Mouse (Mus musculus) neural tube, embryonic 12.5 days (tissue): Measurements from ENCODE around the gene Klc3. TPM values are rescaled to one million over a fixed set of nuclear protein-coding genes. Genes with fewer than 3 reads are reported as not detected.

Source experiments
- ATAC-seq: fragments of 200-750 bp; cut with Nextera tagmentation; 2 replicates; pipeline ENCODE4 v1.8.0; 2017; ENCODE audit warnings: low read depth, mild to moderate bottlenecking, moderate TSS enrichment, moderate library complexity; ENCODE audit not compliant: low FRiP score
- H3K27ac ChIP-seq: fragments of 300-500 bp; sonication (generic); 2 replicates; pipeline ENCODE4 v1.5.1; 2016
- H3K27me3 ChIP-seq: fragments of 300-500 bp; sonication (generic); replicated peaks from 2 replicates; pipeline ENCODE4 v1.6.1; 2016; ENCODE audit warnings: mild to moderate bottlenecking
- H3K36me3 ChIP-seq: fragments of 300-500 bp; sonication (generic); 2 replicates; pipeline ENCODE4 v1.6.1; 2016; ENCODE audit warnings: mild to moderate bottlenecking
- H3K4me1 ChIP-seq: fragments of 300-500 bp; sonication (generic); 2 replicates; pipeline ENCODE4 v1.6.1; 2016
- H3K4me2 ChIP-seq: fragments of 300-500 bp; sonication (generic); replicated peaks from 2 replicates; pipeline ENCODE4 v1.6.1; 2016; ENCODE audit warnings: mild to moderate bottlenecking
- H3K4me3 ChIP-seq: fragments of 300-500 bp; sonication (generic); 2 replicates; pipeline ENCODE4 v1.5.1; 2016
- H3K9ac ChIP-seq: fragments of 300-500 bp; sonication (generic); 2 replicates; pipeline ENCODE4 v1.6.1; 2016; ENCODE audit warnings: mild to moderate bottlenecking
- H3K9me3 ChIP-seq: fragments of 300-500 bp; sonication (generic); 2 replicates; pipeline ENCODE4 v1.6.1; 2016; ENCODE audit warnings: mild to moderate bottlenecking
- WGBS: fragments of 180-500 bp; shearing (Covaris S2); methylation state at CpG from one replicate; pipeline ENCODE4 v1.1.7; 2016; 5-methylcytosine and 5-hydroxymethylcytosine counted together
- microRNA counts: library from miRNA; unstranded; fragments of <30 nt; microRNA quantifications from one replicate; lab custom pipeline; 2017
- microRNA-seq: library from miRNA; unstranded; fragments of <30 nt; microRNA quantifications from one replicate; pipeline ENCODE4, GENCODE M21; 2017
- polyA plus RNA-seq: library from polyadenylated mRNA; unstranded; fragments of >200 nt; fragmentation: Nextera tagmentation; extraction: Ambion mirVana; gene quantifications from 2 replicates; pipeline ENCODE4 v1.2.1, GENCODE M21; 2016

Klc3 gene
- polyA plus RNA-seq, 1 experiment from 2014 or later, result 6.4 TPM

DNA sequence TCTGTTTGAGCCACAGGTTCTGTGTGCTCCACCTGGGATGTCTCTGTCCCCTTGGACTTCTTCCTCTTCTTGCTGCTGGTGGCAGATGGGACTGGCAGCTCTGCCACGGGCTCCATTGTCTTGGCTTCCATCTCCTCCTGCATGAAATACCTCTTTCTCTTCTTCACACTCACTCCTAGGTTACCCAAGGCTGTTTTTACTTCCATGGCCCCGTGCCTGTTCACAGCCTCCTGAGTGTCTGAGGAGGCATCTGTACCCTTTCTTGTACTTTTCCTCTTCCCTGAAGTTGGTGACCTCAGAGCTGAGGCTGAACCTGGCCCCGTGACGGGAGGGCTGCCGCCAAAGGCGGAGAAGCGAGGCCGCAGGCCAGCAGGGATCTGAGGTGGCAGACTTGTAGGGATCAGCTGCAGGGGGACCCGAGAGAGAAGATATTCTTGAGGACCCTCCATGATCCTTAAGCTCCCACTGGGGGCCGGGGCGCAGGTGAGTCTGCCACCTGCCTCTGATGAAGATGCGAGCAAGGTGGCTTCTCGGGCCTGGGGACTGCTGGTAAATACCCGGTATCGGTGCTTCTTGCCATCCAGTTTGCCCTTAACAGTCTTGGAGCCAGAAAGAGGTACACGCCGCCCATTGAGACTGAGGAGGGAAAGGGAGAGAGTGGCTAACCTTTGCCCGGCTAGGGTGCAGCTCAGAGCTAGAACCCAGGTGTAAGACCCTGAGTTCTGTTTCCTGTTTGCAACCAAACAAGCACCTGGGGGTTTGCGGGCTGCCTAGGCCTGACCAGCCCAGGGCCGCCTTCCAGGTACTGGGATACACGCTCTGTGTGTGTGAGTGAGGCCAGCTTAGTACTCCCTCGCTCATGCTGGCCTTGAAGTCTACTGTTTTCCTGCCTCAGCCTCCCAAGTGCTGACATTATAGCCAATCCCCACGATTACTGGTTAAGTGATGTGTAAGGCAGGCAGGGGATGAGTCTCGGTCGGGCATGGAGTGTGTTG is 46.2 kb downstream of the Klc3 start:
- H3K27me3 ChIP-seq, result no peaks in the 10 kb centered on the region
- H3K27ac ChIP-seq, result no peak overlapping the region
- H3K9ac ChIP-seq, result peak overlapping the region; percentile 63; the same call in 1 of the 2 replicates
- peak overlapping the region; percentile 99 for H3K4me2 ChIP-seq
- peaks cover 46% of the 10 kb centered on the region for H3K36me3 ChIP-seq
- H3K4me1 ChIP-seq, result peaks cover 29% of the 10 kb centered on the region
- no peaks in the 10 kb centered on the region for H3K9me3 ChIP-seq
- WGBS, result 94% methylated on average over 25 of the region's 25 CpGs
- no peak for ATAC-seq
- no peak overlapping the region for H3K4me3 ChIP-seq

DNA sequence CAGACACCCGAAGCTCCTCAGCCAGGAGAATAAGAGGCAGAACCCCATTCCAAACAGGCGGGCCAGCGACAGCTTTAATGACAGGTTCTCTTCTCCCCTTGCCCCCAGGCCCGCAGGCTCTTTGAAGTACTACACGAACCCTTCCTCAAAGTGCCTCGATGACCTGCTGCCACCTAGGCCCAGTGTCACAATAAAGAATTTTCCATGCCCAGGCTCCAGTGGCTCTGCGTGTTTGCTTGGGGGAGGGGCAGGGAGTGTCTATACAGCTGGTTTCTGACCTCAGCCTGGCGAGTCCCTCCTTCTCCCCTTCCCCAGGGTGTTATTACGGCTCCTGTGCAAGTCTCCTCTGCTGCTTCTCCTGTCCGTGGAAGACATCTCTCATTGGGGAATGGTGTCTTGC is 47.6 kb downstream of the Klc3 start:
- no peak for ATAC-seq
- Histone ChIP-seq H3K4me3 (no peak overlapping the region), H3K27ac (no peak overlapping the region), H3K36me3 (peaks cover 60% of the 10 kb centered on the region), H3K4me1 (peaks cover 18% of the 10 kb centered on the region), H3K9me3 (no peaks in the 10 kb centered on the region), H3K9ac (no peak overlapping the region), H3K27me3 (no peaks in the 10 kb centered on the region), H3K4me2 (no peak overlapping the region)
- 66% methylated on average over 10 of the region's 10 CpGs for WGBS

DNA sequence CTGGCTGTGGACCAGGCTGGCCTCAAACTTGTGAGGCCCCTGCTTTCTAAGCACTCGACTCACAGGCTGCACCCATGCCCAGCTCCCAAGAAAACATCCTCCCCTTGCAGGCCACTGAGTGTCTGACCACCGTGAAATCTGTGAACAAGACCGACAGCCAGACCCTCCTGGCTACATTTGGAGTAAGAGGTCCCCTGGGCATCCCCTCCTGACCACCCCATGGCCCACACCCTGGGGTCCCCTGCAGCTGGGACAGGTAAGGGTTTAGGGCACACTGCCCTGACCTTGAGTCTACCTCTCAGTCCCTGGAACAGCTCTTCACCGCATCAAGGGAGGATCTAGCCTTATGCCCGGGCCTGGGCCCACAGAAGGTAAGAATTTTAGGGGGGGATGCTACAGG is 48.9 kb downstream of the Klc3 start:
- H3K9me3 ChIP-seq, result no peaks in the 10 kb centered on the region
- no peak for ATAC-seq
- H3K4me3 ChIP-seq, result no peak overlapping the region
- no peak overlapping the region for H3K27ac ChIP-seq
- peaks cover 11% of the 10 kb centered on the region for H3K4me1 ChIP-seq
- H3K4me2 ChIP-seq, result no peak overlapping the region
- H3K27me3 ChIP-seq, result no peaks in the 10 kb centered on the region
- 91% methylated on average over 5 of the region's 5 CpGs for WGBS
- H3K9ac ChIP-seq, result no peak overlapping the region
- peaks cover 70% of the 10 kb centered on the region for H3K36me3 ChIP-seq

DNA sequence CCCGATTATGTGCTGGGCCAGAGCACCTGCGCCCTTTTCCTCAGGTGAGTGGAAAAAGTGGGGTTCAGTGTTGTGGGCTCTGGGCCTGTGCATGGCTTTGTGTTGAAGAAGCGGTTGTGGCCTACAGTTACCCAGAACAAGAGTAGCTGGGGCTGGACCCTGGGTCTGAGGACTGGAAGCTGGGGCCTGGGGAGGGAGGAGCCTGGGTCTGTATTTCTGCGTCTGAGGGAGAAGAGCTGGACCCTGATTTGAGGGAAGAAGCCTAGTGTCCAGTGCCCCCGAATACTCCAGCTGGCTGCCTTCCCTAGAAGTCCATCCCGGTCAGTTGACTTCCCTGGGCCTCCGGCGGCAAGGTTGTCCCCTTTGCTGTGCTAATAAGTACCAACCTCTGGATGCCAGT is 53.7 kb downstream of the Klc3 start:
- 93% methylated on average over 8 of the region's 8 CpGs for WGBS
- Histone ChIP-seq H3K4me2 (no peak overlapping the region), H3K4me1 (peaks cover 11% of the 10 kb centered on the region), H3K9me3 (no peaks in the 10 kb centered on the region), H3K27ac (no peak overlapping the region), H3K36me3 (peaks cover 70% of the 10 kb centered on the region), H3K27me3 (no peaks in the 10 kb centered on the region), H3K4me3 (no peak overlapping the region), H3K9ac (no peak overlapping the region)
- ATAC-seq, result no peak

DNA sequence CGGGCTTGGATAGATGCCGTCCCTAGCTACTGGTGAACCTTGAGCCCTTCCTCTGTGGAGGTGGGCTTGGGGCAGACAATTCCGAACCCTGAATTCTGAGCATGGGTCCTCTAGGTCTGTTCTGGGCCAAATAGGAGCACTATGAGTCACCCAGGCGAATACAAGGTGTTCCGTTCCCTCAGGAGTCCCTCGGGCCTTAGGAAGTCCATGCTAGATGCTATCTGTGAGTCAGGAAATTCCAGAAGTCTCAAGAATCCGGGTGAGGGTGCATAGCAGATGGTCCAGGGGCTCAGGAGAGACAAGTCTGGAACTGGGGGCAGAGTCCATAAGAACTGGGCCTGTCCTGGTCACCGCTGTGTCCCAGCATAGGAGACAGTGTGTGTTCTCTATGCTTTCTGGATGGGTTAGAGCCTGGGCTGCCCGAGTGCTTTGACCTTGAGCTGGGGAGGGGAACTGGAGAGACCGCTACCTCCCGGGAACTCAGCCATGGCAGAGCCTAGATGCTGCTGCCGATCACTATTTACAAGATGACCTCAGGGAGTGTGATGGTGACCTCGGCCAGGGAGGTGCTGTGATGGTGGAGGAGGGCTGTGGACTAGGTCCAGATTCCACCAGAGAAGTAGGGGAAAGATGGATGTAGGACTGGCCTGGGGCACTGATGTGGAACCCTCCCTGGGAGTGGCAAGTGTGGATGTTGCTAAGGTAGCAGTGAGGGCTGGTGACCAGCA is 54.6 kb downstream of the Klc3 start:
- H3K9me3 ChIP-seq, result no peaks in the 10 kb centered on the region
- no peak for ATAC-seq
- peaks cover 61% of the 10 kb centered on the region for H3K36me3 ChIP-seq
- 92% methylated on average over 13 of the region's 13 CpGs for WGBS
- H3K4me1 ChIP-seq, result peaks cover 15% of the 10 kb centered on the region
- H3K9ac ChIP-seq, result no peak overlapping the region
- H3K4me2 ChIP-seq, result no peak overlapping the region
- no peak overlapping the region for H3K4me3 ChIP-seq
- H3K27me3 ChIP-seq, result no peaks in the 10 kb centered on the region
- no peak overlapping the region for H3K27ac ChIP-seq

DNA sequence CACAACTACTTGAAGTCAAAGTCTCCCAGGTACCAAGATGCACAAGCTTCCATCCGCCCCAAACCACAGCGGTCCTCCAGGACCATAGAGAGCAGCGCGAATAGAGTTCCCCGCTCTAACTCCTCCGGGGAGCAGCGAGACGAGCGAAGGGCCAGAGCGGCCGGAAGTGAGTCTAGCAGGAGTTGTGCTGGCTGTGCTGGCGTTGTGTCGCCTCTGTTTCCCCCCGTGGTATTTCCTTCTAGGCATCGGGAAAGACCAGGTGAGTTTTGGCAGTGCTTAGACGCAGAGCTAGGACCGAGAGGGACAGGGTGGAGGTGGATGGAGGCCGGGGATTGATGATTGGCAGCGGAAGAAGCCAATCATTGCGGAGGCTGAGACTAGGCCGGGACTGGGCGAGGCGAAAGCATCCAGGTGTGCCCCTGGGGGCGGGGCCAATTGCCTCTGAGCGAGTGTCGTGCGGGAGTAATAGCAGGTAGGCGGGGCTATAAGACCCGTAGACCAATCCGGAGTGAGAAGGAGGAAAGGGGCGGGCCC is 58.9 kb downstream of the Klc3 start:
- H3K4me3 ChIP-seq, result peak overlapping the region; percentile 65

More for the DNA sequence above, 58.9 kb downstream of the Klc3 start:
- Histone ChIP-seq H3K27ac (peak overlapping the region; percentile 70), H3K27me3 (peaks cover 13% of the 10 kb centered on the region), H3K9me3 (no peaks in the 10 kb centered on the region), H3K4me2 (peak overlapping the region; percentile 87), H3K9ac (peak overlapping the region; percentile 67), H3K4me1 (peaks cover 33% of the 10 kb centered on the region), H3K36me3 (peaks cover 23% of the 10 kb centered on the region)
- WGBS, result under 1% methylated on average over 31 of the region's 31 CpGs
- ATAC-seq, result peak; percentile 91

MicroRNAs encoded within 50 kb of the gene (microRNA counts, 519-probe panel; counts per million panel counts)
- microRNA mmu-miR-343 (lab: Ali Mortazavi, UCI), result 342 counts per million, percentile 67 among the panel's probes with 10 or more counts

Small RNA genes within 50 kb of the gene (microRNA-seq; reads per million reads assigned to microRNA genes)
- not detected for gene Mir343

Other genes starting within 250 kb of the Klc3 start
- gene Gipr, start 238.0 kb downstream of the Klc3 start, polyA plus RNA-seq, result 1.1 and 1.8 TPM in 2 replicates
- gene Eml2, start 227.7 kb downstream of the Klc3 start, polyA plus RNA-seq, result 5.1 and 6.6 TPM in 2 replicates
- gene Gpr4, start 191.6 kb downstream of the Klc3 start, polyA plus RNA-seq, result 1.9 and 2.3 TPM in 2 replicates
- gene Opa3, start 175.8 kb downstream of the Klc3 start, polyA plus RNA-seq, result 42.1 and 43.9 TPM in 2 replicates
- 53.4 and 56.3 TPM in 2 replicates for gene Vasp, start 132.3 kb downstream of the Klc3 start, polyA plus RNA-seq
- 0.20 TPM in 1 of 2 replicates, not detected in the other for gene Ppm1n, start 124.0 kb downstream of the Klc3 start, polyA plus RNA-seq
- gene Rtn2, start 121.5 kb downstream of the Klc3 start, polyA plus RNA-seq, result 91.1 and 99.1 TPM in 2 replicates
- 0.08 TPM in 1 of 2 replicates, not detected in the other for gene Fosb, start 94.1 kb downstream of the Klc3 start, polyA plus RNA-seq
- 103 and 104 TPM in 2 replicates for gene Ercc1, start 59.3 kb downstream of the Klc3 start, polyA plus RNA-seq
- gene Cd3eap, start 44.6 kb downstream of the Klc3 start, polyA plus RNA-seq, result 18.2 and 19.8 TPM in 2 replicates
- gene Ppp1r13l, start 44.4 kb downstream of the Klc3 start, polyA plus RNA-seq, result 3.1 and 3.2 TPM in 2 replicates
- gene Ercc2, start 22.1 kb downstream of the Klc3 start, polyA plus RNA-seq, result 24.0 and 27.5 TPM in 2 replicates
- 0.20 and 0.35 TPM in 2 replicates for gene Ckm, start 672 bp upstream of the Klc3 start, polyA plus RNA-seq
- gene Mark4, start 54.7 kb upstream of the Klc3 start, polyA plus RNA-seq, result 19.9 and 21.7 TPM in 2 replicates
- gene Exoc3l2, start 59.2 kb upstream of the Klc3 start, polyA plus RNA-seq, result 1.2 and 1.6 TPM in 2 replicates
- 4.6 and 5.7 TPM in 2 replicates for gene Bloc1s3, start 104.3 kb upstream of the Klc3 start, polyA plus RNA-seq
- gene Trappc6a, start 104.3 kb upstream of the Klc3 start, polyA plus RNA-seq, result 50.6 and 51.0 TPM in 2 replicates
- 0.11 and 0.19 TPM in 2 replicates for gene Nkpd1, start 113.7 kb upstream of the Klc3 start, polyA plus RNA-seq
- gene Ppp1r37, start 159.0 kb upstream of the Klc3 start, polyA plus RNA-seq, result 44.3 and 48.8 TPM in 2 replicates
- 0.30 TPM in 1 of 2 replicates, not detected in the other for gene Zfp296, start 173.2 kb upstream of the Klc3 start, polyA plus RNA-seq
- gene Gemin7, start 173.5 kb upstream of the Klc3 start, polyA plus RNA-seq, result 140 and 145 TPM in 2 replicates
- 70.1 and 79.0 TPM in 2 replicates for gene Clasrp, start 200.4 kb upstream of the Klc3 start, polyA plus RNA-seq
- 4.9 and 5.8 TPM in 2 replicates for gene Relb, start 225.3 kb upstream of the Klc3 start, polyA plus RNA-seq